Mouse (Mus musculus) monocyte, adult 2 months (primary cell): Measurements from ENCODE around the gene Mfsd12.
A peak's percentile ranks its signal among the peaks of the same experiment; 100 is the strongest.

Experiments
- DNase-seq, 2 experiments: peaks; one replicate each; pipeline ENCODE4 v3.0.0; 2022; ENCODE audit warnings: low spot score in 2 of 2, low read depth in 1 of 2

Mfsd12 gene

GRCm38 (mm10) chr10:81328386-81328785 lies 28.9 kb upstream of the Mfsd12 start, which contains the start of gene Tbxa2r:
Gene Tbxa2r, plus strand, starts transcription at chr10:81328731.
- no peak for DNase-seq

DNA sequence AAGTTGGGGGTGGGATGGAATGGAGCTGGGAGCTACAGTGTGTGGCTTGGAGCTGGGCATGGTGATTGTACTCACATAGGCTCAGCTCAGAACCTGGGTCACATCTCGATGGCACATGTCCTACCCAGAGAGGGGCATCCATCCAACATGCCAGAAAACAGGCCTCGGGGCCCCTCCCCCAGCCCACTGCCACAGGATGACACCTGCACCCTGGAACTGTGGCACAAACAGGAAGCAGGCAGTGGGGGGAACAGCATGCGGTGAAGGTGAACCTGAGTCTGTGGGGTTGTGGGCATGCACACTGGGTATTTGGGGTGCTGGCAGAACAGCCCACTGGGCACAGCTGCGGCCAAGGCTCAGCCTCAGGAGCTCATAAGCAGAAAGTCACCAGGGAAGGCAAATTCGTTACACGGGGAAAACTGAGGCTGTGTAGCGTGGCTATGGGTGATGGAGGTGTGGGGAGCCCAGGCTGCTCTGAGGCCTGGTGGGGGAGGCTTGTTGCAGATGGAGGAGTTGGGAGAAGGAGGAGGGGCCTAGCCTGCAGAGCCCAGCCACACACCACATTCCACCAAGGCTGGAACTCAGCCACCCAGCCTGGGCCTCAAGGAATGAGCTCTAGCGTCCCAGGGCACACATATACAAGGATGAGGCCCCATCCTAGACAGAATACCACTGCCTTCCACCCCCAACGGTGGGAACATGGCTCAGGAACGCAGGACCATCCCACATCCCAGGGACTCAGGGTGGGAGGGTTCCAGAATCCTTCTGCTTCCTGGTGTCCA lies 27.9 kb upstream of the Mfsd12 start:
- no peak for DNase-seq

DNA sequence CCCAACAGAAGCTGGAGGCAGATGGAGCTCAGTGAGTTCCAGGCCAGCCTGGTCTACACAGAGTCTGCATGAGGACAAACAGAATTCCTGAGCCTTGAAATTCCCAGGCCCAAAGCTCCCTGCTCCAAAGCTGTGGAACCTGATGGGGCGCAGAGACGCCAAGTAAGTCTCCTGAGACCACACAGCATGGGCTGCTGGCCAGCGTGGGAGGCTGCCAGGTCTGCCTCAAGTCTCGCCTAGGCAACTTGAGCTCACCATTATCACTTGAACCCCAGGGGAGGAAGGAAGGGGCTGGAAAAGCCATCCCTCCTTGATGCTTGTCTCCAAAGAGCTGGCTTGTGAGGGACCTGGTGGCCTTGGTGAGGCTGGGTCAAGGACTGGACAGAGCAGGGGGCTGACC lies 27.3 kb upstream of the Mfsd12 start:
- DNase-seq, result no peak

DNA sequence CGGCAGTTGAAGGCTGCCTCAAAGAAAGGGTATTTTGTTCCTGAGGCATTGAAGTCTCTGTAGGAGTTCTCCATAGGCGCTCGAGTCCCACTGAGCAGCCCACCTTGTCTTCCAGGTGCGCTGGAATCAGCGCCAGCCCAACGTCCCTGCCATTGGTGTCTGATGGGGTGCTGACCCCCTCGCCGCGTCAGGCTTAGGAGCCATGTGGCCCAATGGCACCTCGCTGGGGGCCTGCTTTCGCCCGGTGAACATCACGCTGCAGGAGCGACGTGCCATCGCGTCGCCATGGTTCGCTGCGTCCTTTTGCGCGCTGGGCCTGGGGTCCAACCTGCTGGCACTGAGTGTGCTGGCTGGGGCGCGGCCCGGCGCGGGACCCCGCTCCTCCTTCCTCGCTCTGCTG lies 25.0 kb upstream of the Mfsd12 start:
- DNase-seq, result no peak

GRCm38 (mm10) chr10:81334324-81334723 lies 23.0 kb upstream of the Mfsd12 start:
- no peak for DNase-seq

DNA sequence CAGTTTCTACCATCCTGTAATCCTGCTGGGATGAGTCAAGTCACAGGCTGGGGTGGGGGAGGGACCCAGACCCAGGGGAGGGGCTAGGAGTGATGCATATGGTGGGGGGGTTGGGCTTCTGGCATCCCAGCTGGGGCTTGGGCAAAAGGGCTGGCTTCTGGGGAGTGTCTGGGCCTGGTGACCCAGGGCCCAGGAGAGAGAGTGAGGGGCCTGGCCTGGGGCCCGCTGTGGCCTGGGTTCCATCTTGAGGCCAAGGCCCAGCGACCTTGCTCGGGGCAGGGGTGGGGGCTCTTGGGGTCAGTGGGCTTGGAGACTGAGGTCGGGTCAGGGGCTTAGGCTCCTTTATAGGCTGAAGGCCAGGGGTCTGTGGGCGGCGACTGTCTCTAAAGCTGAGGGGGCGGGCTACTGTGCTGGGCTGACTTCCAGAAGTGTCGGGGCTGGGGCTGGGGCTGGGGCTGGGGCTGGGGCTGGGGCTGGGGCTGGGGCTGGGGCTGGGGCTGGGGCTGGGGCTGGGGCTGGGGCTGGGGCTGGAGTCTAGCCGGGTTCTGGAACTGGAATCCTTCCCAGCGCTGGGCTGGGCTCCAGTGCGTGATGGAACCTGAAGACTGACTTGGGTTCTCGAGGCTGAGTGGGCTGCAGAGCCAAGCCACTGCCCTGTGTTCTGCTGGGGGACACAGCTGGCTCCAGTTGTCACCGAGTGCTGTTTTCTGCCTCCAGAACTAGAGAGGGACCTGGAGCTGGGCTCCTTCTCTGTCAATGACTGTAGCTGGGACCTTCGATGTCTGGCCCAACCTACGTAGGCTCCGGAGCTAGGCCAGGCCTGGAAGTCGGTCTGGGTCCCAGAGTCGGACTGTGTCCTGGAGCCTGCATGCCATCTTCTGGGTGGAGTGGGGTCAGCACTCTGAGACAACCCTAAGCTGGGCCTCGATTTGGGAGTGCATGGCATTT lies 21.6 kb upstream of the Mfsd12 start:
- DNase-seq, result no peak

DNA sequence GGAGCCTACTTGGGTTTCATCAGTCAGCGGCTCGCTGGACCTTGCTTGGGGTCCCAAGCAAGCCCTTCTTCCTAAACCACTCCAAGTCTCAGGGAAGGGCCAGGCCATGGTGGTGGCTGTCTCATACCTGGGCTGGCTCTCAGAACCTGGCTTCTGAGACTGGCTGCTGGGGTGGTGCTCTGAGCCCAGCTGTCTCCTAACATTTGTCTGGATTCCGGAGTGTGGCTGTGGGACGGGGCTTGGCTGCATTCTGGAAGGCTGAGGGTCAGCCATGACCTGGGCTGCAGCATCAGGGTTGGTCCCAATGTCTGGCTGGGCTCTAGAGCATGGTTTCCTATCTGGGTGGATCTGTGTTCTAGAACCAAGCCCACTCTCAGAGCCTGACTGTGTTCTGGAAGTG lies 20.7 kb upstream of the Mfsd12 start:
- DNase-seq, result no peak

DNA sequence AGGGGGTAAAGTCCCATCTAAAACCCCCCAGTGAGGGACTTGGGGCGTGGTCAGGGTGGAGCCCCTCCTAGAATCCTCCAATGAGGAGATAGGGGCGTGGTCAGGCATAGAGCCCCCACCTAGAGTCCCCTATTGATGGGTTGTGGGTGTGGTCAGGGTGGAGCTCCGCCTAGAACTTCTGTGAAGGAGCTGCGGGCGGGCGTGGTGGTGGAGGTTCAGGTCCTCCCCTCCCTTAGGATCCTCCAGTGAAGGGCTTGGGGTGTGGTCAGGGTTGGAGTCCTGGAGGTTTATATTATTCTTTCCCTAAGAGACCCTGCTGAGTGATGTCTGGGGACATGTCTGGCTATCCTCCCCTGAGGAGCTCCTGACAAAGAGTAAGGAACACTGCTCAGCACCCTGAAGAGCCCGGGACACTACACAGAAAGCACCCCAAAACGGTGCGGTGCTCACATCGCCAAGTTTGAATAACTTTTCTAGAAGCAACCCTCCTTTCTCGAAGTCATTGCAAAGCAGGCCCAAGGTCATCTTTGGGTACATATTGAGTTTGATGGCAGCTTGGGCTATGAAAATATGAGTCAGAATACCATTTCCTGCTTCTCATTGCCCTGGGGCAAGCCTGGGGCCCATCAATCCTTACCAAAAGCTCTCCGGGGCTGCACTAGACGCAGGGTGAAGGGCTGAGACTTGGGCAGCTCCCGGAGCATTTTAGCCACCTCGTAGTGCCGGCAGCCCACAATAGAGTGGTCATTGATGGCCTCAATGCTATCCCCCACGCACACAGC lies 16.5 kb upstream of the Mfsd12 start:
- no peak for DNase-seq

DNA sequence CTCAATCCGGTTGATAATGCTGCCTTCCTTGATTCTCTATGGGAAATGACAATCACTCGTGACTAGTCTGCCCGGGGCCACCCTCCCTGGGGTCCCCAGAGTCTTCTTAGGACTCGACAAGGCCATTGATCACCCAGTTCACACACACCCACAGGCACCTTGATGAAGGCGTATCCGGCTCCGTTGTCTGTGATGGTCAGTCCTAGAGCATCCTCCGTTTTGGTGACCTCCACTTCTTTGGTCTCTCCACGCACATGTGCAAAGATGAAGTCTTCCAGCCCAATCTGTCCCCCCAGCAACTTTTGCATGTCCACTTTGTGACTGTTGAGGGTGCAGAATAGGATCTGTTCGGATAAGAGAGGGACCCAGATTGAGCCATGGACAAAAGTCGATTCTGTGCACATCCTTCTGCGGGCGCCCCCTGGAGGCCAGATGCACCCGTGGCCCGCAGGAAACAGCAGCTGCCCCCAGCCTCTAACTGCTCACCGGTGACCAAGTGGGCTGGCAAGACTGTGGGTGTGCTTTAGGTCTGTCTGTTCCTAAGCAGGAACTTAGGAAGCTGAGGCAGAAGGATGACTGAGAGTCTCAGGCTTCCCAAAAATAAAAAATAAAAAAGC lies 15.8 kb upstream of the Mfsd12 start:
- peak in 1 of 2 experiments; percentile 58 for DNase-seq

- no peak for DNase-seq
Observed at GRCm38 (mm10) chr10:81342686-81343505, 14.4 kb upstream of the Mfsd12 start, which contains the start of gene Gipc3. Gene Gipc3, minus strand, starts transcription at chr10:81343266.

GRCm38 (mm10) chr10:81344421-81345161 lies 12.7 kb upstream of the Mfsd12 start:
- no peak for DNase-seq

GRCm38 (mm10) chr10:81345162-81345534 lies 12.1 kb upstream of the Mfsd12 start:
- no peak for DNase-seq

- DNase-seq, result no peak
Observed at GRCm38 (mm10) chr10:81346453-81347067, 10.7 kb upstream of the Mfsd12 start.

DNA sequence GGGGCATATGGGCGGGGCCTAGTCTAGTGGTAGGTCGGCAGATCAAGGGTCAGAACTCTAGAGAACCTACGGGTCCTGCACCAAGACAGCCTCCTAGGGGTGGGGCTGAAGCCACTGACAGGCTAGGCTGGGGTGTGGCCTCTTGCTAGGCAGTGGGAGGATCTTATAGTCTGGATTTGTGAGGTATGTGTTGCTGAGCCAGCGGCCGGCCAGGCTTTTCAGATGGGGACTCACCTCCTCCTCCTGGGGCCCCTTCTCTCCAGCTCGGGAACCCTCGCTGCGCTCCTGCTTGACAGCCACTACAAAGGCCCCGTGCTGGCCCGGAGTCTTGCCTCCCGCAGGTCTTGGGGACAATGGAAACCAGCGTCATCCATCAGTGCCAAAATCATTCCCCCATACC lies 8.1 kb upstream of the Mfsd12 start:
- DNase-seq, result no peak

DNA sequence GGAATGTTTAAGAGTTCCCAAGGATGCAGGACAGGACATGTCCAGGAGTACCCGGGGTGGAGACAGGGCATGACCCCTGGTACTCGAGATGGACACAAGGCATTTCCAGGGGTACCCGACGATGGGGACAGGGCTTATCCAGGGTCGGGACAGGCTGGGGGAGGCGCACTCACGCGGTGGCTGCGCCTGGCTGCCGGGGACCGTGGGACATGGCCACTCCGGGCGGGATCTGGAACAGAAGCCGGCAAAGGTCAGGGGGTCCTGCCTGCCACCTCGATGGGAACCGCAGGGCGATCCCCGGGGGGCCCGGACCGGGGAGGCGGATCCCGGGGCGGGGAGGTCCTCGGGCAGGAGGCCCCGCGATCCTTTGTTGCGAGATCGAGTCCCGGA lies 7.3 kb upstream of the Mfsd12 start:
- no peak for DNase-seq

- peak; percentile 97 to 98 for DNase-seq
Observed at GRCm38 (mm10) chr10:81350351-81351063, 6.8 kb upstream of the Mfsd12 start, which contains the start of gene Hmg20b. Gene Hmg20b, minus strand, starts transcription at chr10:81350480.

- DNase-seq, result no peak
Observed at GRCm38 (mm10) chr10:81351678-81352291, 5.5 kb upstream of the Mfsd12 start.
